Mouse (Mus musculus) cerebellum, adult 2 months (tissue): ENCODE results near the gene 2610301B20Rik.

Experiments
- CTCF ChIP-seq: fragments of 200-500 bp; IDR thresholded peaks from 2 replicates; pipeline ENCODE4 v1.5.1; 2011; ENCODE audit warnings: low read depth, mild to moderate bottlenecking, control low read depth, low read length, moderate library complexity, borderline replicate concordance; ENCODE audit not compliant: insufficient read depth
- POLR2A ChIP-seq: fragments of 200-500 bp; IDR thresholded peaks from 2 replicates; pipeline ENCODE4 v1.6.1; 2011; ENCODE audit warnings: low read length, control low read depth, borderline replicate concordance; ENCODE audit not compliant: insufficient read depth

- TF ChIP-seq POLR2A (no peak), CTCF (no peak)
These were observed 49.8 kb downstream of the 2610301B20Rik start for GRCm38 (mm10) chr4:10924140-10924539.
